Mouse (Mus musculus): Measurements from ENCODE around the gene Acsm5.
"Not testable (repeated sequence)": the region's sequence is repeated elsewhere in the genome, so short reads cannot be mapped to it uniquely, and the experiment has no call there.

The Acsm5 gene

DNA sequence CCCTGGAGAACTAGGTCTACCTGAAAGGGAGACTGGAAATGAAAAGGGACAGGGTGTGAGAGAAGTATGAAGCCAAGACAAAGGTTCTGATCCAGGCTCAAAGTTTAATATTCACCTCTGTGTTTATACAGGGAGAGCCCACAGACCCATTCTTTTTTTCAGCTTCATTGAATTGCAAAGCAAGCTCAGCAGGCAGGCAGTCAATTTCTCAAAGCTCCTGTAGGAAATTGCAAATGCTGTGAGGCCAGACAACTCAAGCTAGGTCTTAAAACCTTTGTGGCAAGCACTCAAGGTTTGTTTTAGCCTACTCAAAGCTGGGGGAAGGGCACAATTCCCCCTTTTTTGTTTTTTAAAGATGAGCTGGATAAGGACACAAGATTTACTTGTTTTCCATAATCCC lies 26.3 kb downstream of the Acsm5 start:
- DNase-seq (ENCODE audit: low spot score in 2 of 2), result no peak

DNA sequence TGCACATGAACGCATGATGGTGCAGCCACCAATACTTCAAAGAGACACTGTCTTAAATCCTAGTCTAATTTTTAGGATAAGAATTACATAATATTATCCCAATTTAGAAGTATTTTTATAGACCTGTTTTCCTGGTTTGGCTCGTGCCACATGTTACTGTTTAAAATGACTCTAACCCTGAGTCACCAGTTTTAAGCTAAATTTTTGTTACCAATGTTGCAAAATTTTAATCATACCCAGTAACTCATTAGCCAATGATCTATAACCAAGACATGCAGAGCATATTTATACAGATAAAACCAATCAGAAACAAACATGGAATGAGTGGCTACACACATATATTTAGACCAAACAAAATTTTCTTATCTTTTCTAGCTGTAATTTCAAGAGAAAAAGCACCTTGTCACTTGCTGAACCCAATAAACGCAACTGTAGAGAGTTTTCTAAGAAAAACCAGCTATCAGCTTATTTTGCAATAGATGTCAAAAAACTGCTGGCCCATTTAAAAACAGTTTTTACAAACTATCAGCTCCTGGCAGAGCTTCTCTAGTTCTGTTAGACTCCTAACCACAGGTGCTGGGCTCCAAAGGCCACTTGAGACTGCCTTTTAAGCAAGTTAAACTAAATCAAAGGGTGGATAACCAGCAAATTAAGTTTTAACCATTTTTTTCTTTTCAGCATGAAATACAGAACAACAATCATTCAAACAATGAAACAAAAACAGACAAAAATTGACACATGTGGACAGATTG lies 31.4 kb downstream of the Acsm5 start:
- DNase-seq (ENCODE audit: low spot score in 2 of 2), result no peak

DNA sequence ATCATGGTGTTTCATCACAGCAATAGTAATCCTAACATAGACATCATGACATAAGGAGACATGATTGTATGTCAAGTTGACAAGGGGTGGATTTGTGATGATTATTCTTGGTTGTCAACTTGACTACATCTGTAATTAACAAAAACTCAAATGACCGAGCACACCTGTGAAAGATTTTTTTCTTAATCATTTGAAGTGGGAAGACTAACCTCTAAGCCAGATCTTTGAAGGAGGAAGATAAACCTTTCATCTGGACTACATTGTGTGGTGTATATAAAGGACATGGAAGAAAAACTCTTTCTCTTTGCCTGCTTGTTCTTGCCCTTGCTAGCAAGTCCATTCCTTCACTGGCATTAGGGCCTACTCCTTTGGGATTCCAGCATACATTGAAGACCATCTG lies 34.8 kb downstream of the Acsm5 start, which contains the start of gene Acsm2:
Gene Acsm2, plus strand, starts transcription at position 301 of the 400 bp plus-strand sequence.
- no peak for DNase-seq (ENCODE audit: low spot score in 2 of 2)

DNA sequence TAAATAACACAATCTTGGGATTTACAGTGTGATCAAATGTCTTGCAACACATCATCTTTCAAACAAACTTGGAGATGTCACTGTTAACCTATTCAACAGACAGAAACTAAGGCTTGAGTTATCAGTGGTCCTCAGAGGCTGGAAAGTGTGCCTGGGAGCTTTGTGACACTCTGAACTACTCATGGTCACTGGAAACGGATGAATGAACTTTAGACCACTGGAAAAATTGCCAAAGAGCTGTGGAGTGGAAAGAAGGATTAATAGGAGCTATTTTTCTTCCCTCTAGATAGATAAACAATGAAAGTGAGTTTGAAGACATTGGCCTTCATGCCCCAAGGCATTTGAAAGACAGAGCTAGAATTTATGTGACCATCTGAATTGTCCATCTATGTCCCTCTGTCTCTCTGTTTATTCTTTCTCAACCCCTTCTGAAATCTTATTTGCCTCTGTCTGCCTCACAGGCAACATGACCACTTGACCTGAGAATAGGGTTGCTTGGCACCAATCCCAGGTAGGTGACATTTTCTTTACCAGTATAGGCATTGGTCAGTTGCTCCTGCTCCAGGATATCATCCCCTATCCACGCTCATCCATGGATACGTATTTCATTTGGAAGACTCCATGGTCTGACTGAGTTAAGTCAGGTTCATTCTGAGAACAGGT lies 40.7 kb downstream of the Acsm5 start:
- no peak for DNase-seq (ENCODE audit: low spot score in 2 of 2)

DNA sequence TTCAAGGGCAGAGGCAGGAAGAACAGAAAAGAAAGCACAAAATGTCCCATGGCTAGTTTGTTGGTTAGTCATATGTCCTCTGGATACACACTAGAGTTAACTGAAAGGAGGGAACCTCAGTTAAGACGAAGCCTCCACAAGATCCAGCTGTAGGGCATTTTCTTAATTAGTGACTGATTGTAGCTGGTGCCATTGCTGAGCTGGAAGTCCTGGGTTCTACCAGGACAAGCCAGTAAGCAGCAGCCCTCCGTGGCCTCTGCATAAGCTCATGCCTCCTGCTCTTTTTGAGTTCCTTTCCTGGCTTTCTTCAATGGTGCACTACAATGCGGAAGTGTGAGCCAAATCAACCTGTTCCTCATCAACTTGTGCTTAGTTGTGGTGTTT lies 41.2 kb downstream of the Acsm5 start:
- no peak for DNase-seq (ENCODE audit: low spot score in 2 of 2)

DNA sequence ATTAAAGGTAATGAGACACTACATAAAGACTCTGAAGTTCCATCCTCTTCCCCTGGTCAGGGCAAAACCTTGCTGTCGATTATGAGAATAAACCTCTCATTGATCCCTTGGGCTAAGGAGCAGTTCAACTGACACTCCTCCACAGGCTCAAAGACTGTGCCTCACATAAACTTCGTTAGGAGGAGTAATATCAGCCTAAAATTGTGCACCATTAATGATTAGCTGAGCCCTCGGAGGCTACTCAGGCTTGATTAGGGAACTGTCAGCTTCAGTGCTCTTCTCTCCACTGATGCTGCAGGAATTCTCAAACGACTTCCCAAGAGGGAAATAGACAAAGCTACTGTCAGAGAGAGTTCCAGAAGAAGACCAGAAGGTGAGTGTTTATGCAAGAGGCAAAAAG lies 42.2 kb downstream of the Acsm5 start:
- DNase-seq (ENCODE audit: low spot score in 2 of 2), result no peak

DNA sequence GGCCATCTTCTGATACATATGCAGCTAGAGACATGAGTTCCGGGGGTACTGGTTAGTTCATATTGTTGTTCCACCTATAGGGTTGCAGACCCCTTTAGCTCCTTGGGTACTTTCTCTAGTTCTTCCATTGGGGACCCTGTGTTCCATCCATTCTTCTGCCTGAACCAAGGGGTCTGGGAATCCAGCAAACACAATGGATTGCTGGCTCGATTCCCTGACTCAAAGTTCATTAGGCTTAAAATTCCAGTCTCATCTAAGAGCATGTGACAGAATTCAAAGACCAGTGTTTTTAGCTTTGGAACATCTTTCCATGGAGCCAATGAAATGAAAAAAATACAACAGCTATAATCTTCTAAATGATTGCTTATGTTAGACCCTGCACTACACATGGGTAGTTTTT lies 43.2 kb downstream of the Acsm5 start:
- not testable (repeated sequence) for DNase-seq (ENCODE audit: low spot score in 2 of 2)

DNA sequence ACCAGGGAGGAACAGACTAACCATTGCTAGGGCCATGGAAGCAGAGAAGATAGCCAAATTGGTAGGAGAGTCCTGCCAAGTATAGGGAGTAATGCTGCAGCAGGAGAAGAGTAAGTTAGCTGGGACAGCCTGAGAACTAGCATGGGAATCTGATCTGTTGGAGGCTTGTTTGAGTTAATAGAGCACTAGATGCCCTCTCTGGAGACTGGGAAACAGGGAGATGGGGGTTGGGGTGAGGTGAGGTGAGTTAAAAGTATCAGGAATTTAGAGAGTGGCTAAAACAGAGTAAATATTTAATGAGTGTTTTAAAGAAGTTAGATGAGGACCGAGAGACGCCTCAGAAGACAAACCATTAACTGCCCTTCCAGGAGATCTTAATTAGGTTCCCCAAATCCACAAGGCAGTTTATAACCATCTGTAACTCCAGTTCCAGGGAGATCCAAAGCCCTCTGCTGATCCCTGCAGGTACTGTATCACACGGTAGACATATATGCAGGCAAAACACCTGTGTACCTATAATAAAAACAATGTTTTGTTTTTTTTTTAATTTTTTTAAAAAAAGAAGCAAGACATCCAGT lies 75.4 kb downstream of the Acsm5 start:
- DNase-seq (ENCODE audit: low spot score in 2 of 2), result no peak
